Mouse (Mus musculus): ENCODE results near the gene Cdc25b.

GRCm38 (mm10) chr2:131145536-131145935 is 41.2 kb upstream of the Cdc25b start:
- no peak for TF ChIP-seq GATA1 (IDR thresholded peaks at IDR 0.05; ENCODE audit: borderline replicate concordance, low read length)
- no peak for TF ChIP-seq FLI1 (IDR thresholded peaks at IDR 0.05; ENCODE audit: low read length)

Measured in megakaryocyte, embryonic 14.5 days (primary cell).